Mouse (Mus musculus) kidney, adult 18-20 months (tissue): ENCODE data around the gene Slc6a17.

Experiments used
- DNase-seq: peaks from one replicate; pipeline ENCODE4 v3.0.0; 2021

Slc6a17 gene

GRCm38 (mm10) chr3:107459773-107460431 lies 57.9 kb downstream of the Slc6a17 start:
- DNase-seq = no peak

- peak; percentile 27 for DNase-seq
These were observed 58.5 kb downstream of the Slc6a17 start, which contains the start of gene Kcnc4 for GRCm38 (mm10) chr3:107459196-107459772. TSS of gene Kcnc4 (minus strand) at chr3:107459552.

GRCm38 (mm10) chr3:107458528-107459195 lies 59.2 kb downstream of the Slc6a17 start:
- peak; percentile 27 for DNase-seq

- no peak for DNase-seq
These were observed 59.7 kb downstream of the Slc6a17 start for GRCm38 (mm10) chr3:107458104-107458503.

- no peak for DNase-seq
These were observed 63.5 kb downstream of the Slc6a17 start for GRCm38 (mm10) chr3:107454280-107454679.

- DNase-seq = no peak
These were observed 71.0 kb downstream of the Slc6a17 start for GRCm38 (mm10) chr3:107446822-107447221.

- no peak for DNase-seq
These were observed 74.0 kb downstream of the Slc6a17 start for GRCm38 (mm10) chr3:107443866-107444265.

- no peak for DNase-seq
These were observed 75.6 kb downstream of the Slc6a17 start for GRCm38 (mm10) chr3:107442191-107442590.

- no peak for DNase-seq
These were observed 76.5 kb downstream of the Slc6a17 start for GRCm38 (mm10) chr3:107441306-107441705.

GRCm38 (mm10) chr3:107439280-107439679 lies 78.5 kb downstream of the Slc6a17 start:
- DNase-seq = no peak

GRCm38 (mm10) chr3:107437666-107438065 lies 80.2 kb downstream of the Slc6a17 start:
- no peak for DNase-seq

GRCm38 (mm10) chr3:107436434-107436833 lies 81.4 kb downstream of the Slc6a17 start:
- no peak for DNase-seq

- no peak for DNase-seq
These were observed 84.2 kb downstream of the Slc6a17 start for GRCm38 (mm10) chr3:107433614-107434013.

- DNase-seq = no peak
These were observed 86.5 kb downstream of the Slc6a17 start for GRCm38 (mm10) chr3:107431268-107431667.

- no peak for DNase-seq
These were observed 93.4 kb downstream of the Slc6a17 start for GRCm38 (mm10) chr3:107424258-107425041.

- no peak for DNase-seq
These were observed 97.7 kb downstream of the Slc6a17 start for GRCm38 (mm10) chr3:107420156-107420555.
